Mouse (Mus musculus) hindbrain, postnatal 0 days (tissue): Measurements from ENCODE around the gene Gm10282. TPM values are rescaled to one million over a fixed set of nuclear protein-coding genes. Genes with fewer than 3 reads are reported as not detected.

ENCODE experiments used
- ATAC-seq: fragments of 200-750 bp; cut with Nextera tagmentation; 2 replicates; pipeline ENCODE4 v1.8.0; 2017; ENCODE audit warnings: mild to moderate bottlenecking, moderate TSS enrichment, moderate library complexity
- DNase-seq: peaks from one replicate; pipeline ENCODE4 v3.0.0-alpha.2; 2015; ENCODE audit warnings: low spot score
- H3K27ac ChIP-seq: fragments of 300-500 bp; sonication (generic); 2 replicates; pipeline ENCODE4 v1.5.1; 2014; ENCODE audit warnings: mild to moderate bottlenecking
- H3K27me3 ChIP-seq: fragments of 300-500 bp; sonication (generic); 2 replicates; pipeline ENCODE4 v1.6.1; 2014; ENCODE audit warnings: low read length, mixed read lengths; ENCODE audit not compliant: insufficient read depth
- H3K36me3 ChIP-seq: fragments of 300-500 bp; sonication (generic); 2 replicates; pipeline ENCODE4 v1.6.1; 2014; ENCODE audit warnings: low read length, mixed read lengths; ENCODE audit not compliant: insufficient read depth
- H3K4me1 ChIP-seq: fragments of 300-500 bp; sonication (generic); 2 replicates; pipeline ENCODE4 v1.6.1; 2014; ENCODE audit warnings: antibody characterized with exemption, low read length, mixed read lengths; ENCODE audit not compliant: insufficient read depth
- H3K4me2 ChIP-seq: fragments of 300-500 bp; sonication (generic); 2 replicates; pipeline ENCODE4 v1.6.1; 2014; ENCODE audit warnings: low read depth, mild to moderate bottlenecking, low read length, moderate library complexity, mixed read lengths
- H3K4me3 ChIP-seq: fragments of 300-500 bp; sonication (generic); 2 replicates; pipeline ENCODE4 v1.5.1; 2014; ENCODE audit warnings: low read length
- H3K9ac ChIP-seq: fragments of 300-500 bp; sonication (generic); replicated peaks from 2 replicates; pipeline ENCODE4 v1.6.1; 2014; ENCODE audit warnings: mild to moderate bottlenecking, low read length, moderate library complexity, mixed read lengths
- H3K9me3 ChIP-seq: fragments of 300-500 bp; sonication (generic); 2 replicates; pipeline ENCODE4 v1.6.1; 2016; ENCODE audit warnings: low read length, mixed read lengths
- CTCF ChIP-seq: IDR thresholded peaks from 2 replicates; pipeline ENCODE4 v1.5.1; 2016; ENCODE audit warnings: antibody characterized with exemption, control low read depth, low read depth
- WGBS: fragments of 180-500 bp; shearing (Covaris S2); extraction: QIAGEN DNeasy Blood & Tissue Kit; methylation state at CpG from one replicate; pipeline ENCODE4 v1.1.7; 2014; 5-methylcytosine and 5-hydroxymethylcytosine counted together
- polyA plus RNA-seq: library from polyadenylated mRNA; unstranded; fragments of >200 nt; fragmentation: Nextera tagmentation; extraction: Ambion mirVana; gene quantifications from 2 replicates; pipeline ENCODE4 v1.2.1, GENCODE M21; 2015
- total RNA-seq: library from RNA; depleted of rRNA; stranded (reverse); fragments of >200 nt; gene quantifications from 2 replicates; pipeline ENCODE4 v1.2.3, GENCODE M21; 2014

Gene Gm10282
- total and polyA plus RNA-seq, 2 experiments from 2014 or later, result 1.5 to 12.3 TPM

DNA sequence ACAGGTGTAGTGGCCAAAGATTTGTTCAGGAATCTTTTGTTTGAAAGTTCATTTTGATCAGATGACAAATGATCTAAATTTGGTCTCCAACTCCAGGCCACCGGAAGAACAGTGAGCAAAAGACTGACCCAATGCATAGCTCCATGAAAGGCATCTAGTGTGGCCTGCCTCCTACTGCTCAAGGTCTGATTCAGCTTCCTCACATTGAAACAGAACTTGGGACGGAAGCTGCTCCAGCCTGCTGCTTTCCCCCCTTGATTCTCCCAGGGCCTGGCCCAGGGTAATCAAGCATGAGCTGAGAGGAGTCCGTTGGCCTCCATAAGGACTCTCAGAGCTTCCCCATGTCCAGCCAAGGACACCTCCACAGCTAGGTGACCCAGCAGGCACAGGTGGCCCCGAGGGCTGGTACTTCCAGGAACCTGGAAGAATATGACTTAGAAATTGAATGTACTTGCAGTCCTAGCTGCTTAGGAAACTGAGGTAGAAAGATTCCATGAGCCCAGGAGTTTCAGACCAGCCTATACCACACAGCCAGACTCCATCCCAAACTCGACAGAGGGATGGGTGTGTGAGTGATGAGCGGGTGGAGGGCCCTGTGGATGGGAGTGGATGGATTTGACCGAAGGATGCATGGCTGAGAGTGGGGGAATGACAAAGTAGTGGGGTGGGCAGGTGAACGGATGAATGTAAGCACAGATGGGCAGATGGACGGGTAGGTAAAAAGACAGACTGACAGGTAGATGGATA, 4.2 kb downstream of the Gm10282 start:
- 80% methylated on average over 9 of the region's 9 CpGs for WGBS
- ATAC-seq (no peak), DNase-seq (no peak)
- Histone ChIP-seq H3K9ac (no peak overlapping the region), H3K4me1 (no peaks in the 10 kb centered on the region), H3K4me2 (no peak overlapping the region), H3K9me3 (no peaks in the 10 kb centered on the region), H3K27ac (no peak overlapping the region), H3K27me3 (no peaks in the 10 kb centered on the region), H3K4me3 (no peak overlapping the region), H3K36me3 (no peaks in the 10 kb centered on the region)
- no peak for TF ChIP-seq CTCF

DNA sequence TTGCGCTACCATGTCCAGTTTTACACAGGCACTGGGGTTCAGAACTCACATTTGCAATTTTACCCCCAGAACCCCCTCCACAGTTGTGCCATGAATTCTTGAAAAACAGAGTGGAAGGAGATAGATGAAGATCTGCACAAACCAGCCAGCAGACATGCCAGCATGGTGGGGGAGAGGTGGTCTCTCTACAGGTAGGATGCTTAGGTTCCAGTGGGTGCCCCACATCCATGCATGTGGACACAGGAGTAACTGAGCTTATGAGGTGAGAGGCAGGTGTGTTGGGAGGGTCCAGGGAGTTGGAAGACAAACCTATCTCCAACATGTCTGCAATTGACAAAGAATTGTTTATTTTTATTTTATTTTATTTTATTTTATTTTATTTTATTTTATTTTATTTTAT, 6.1 kb downstream of the Gm10282 start:
- Histone ChIP-seq H3K4me3 (no peak overlapping the region), H3K36me3 (no peaks in the 10 kb centered on the region), H3K9ac (no peak overlapping the region), H3K9me3 (no peaks in the 10 kb centered on the region), H3K27ac (no peak overlapping the region), H3K4me2 (no peak overlapping the region), H3K4me1 (no peaks in the 10 kb centered on the region), H3K27me3 (no peaks in the 10 kb centered on the region)
- no peak for TF ChIP-seq CTCF
- DNase-seq (no peak), ATAC-seq (no peak)
- 89% methylated on average over 1 of the region's 1 CpGs for WGBS

GRCm38 (mm10) chr8:72296561-72296960, 8.5 kb downstream of the Gm10282 start:
- 92% methylated on average over 7 of the region's 8 CpGs for WGBS
- DNase-seq, result no peak
- no peak for TF ChIP-seq CTCF

GRCm38 (mm10) chr8:72295679-72296078, 9.4 kb downstream of the Gm10282 start:
- Histone ChIP-seq H3K4me1 (no peaks in the 10 kb centered on the region), H3K9me3 (no peaks in the 10 kb centered on the region), H3K27ac (peak overlapping the region; percentile 66), H3K4me3 (no peak overlapping the region), H3K36me3 (no peaks in the 10 kb centered on the region), H3K4me2 (peak overlapping the region; percentile 36; the same call in 1 of the 2 replicates), H3K27me3 (no peaks in the 10 kb centered on the region), H3K9ac (no peak overlapping the region)
- DNase-seq (peak; percentile 78), ATAC-seq (peak; percentile 86)
- no peak for TF ChIP-seq CTCF
- 22% methylated on average over 8 of the region's 8 CpGs for WGBS

More at GRCm38 (mm10) chr8:72296561-72296960, 8.5 kb downstream of the Gm10282 start:
- no peak overlapping the region for H3K9ac ChIP-seq
- H3K4me3 ChIP-seq, result no peak overlapping the region
- no peak overlapping the region for H3K27ac ChIP-seq
- no peaks in the 10 kb centered on the region for H3K9me3 ChIP-seq
- H3K27me3 ChIP-seq, result no peaks in the 10 kb centered on the region
- no peaks in the 10 kb centered on the region for H3K36me3 ChIP-seq
- no peaks in the 10 kb centered on the region for H3K4me1 ChIP-seq
- no peak overlapping the region for H3K4me2 ChIP-seq
- no peak for ATAC-seq

DNA sequence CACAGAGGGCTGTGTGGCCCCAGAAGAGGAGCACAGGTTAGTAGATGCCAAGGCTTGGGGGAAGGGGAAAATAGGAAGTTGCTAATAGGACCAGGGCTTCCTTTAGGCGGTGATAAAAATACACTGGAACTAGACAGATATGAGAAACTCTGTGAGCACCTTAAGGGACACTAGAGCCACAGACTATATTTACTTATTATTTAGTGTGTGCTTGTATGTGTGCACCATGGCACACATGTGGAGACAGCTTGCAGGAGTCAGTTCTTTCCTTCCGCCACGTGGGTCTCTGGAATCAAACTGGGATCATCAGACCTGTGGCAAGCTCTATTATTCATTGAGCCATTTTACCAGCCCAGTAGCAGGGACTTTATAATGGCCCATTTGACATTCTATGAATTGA, 9.9 kb downstream of the Gm10282 start:
- 55% methylated on average over 3 of the region's 3 CpGs for WGBS

DNA sequence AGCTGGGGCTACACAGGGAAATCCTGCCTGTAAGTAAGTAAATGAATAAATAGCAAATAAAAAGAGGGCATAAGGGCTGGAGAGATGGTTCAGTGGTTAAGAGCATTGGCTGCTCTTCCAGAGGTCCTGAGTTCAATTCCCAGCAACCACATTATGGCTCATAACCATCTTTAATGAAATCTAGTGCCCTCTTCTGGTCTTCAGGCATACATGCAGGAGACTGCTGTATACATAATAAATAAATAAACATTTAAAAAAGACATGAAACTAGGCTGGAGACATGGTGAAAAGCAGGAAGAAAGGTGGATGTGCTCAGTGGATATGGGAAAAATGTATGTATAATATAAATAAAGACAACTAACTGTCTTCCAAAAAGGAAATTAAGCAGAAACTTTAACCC, 11.8 kb downstream of the Gm10282 start:
- Histone ChIP-seq H3K4me2 (no peak overlapping the region), H3K4me3 (no peak overlapping the region)
- no peak for ATAC-seq

More for the DNA sequence above, 9.9 kb downstream of the Gm10282 start:
- no peaks in the 10 kb centered on the region for H3K27me3 ChIP-seq
- no peak for TF ChIP-seq CTCF
- H3K4me3 ChIP-seq, result no peak overlapping the region
- no peak overlapping the region for H3K9ac ChIP-seq
- H3K9me3 ChIP-seq, result no peaks in the 10 kb centered on the region
- H3K27ac ChIP-seq, result peak overlapping the region; percentile 66
- DNase-seq, result no peak
- no peaks in the 10 kb centered on the region for H3K36me3 ChIP-seq
- H3K4me2 ChIP-seq, result peak overlapping the region; percentile 36; the same call in 1 of the 2 replicates
- ATAC-seq, result 0 out of 2 replicates have a peak, but pooled peaks have one; percentile 19
- no peaks in the 10 kb centered on the region for H3K4me1 ChIP-seq

DNA sequence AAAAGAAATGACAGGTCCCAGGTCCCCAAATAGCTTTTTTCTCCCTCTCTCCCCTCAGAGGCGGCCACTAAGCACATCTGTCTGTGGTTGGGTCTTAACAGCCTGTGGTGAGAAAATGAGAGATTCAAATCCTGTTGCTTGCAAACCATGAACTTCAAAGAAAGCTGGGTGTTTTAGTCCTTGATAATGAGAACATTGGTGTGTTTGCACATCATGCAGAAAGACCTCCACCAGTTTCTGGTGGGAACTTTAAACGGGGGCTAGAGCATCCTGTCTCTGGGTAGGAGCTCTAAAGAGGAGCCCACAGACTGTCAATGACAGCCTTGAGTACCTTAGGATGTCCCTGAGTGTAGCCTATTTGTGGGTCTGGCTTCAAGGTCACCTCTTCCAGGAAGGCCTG, 14.0 kb downstream of the Gm10282 start:
- Histone ChIP-seq H3K9me3 (no peaks in the 10 kb centered on the region), H3K27ac (no peak overlapping the region), H3K27me3 (no peaks in the 10 kb centered on the region), H3K36me3 (no peaks in the 10 kb centered on the region), H3K9ac (no peak overlapping the region), H3K4me2 (no peak overlapping the region), H3K4me3 (no peak overlapping the region), H3K4me1 (no peaks in the 10 kb centered on the region)
- DNase-seq (no peak), ATAC-seq (no peak)
- TF ChIP-seq CTCF, result no peak
- WGBS, result 82% methylated on average over 2 of the region's 2 CpGs

More for the DNA sequence above, 11.8 kb downstream of the Gm10282 start:
- Histone ChIP-seq H3K27me3 (no peaks in the 10 kb centered on the region), H3K4me1 (no peaks in the 10 kb centered on the region), H3K9ac (no peak overlapping the region), H3K27ac (no peak overlapping the region), H3K36me3 (no peaks in the 10 kb centered on the region), H3K9me3 (no peaks in the 10 kb centered on the region)
- DNase-seq, result no peak
- no peak for TF ChIP-seq CTCF
